Mouse (Mus musculus) kidney, embryonic 14.5 days (tissue): Measurements from ENCODE around the gene Aim2. TPM values are rescaled to one million over a fixed set of nuclear protein-coding genes. Genes with fewer than 3 reads are reported as not detected.

Experiments used
- ATAC-seq: fragments of 200-750 bp; cut with Nextera tagmentation; 2 replicates; pipeline ENCODE4 v1.8.0; 2017; ENCODE audit warnings: moderate number of reproducible peaks, mild to moderate bottlenecking, moderate TSS enrichment, moderate library complexity; ENCODE audit not compliant: low FRiP score, low TSS enrichment
- H3K27ac ChIP-seq: fragments of 300-500 bp; sonication (generic); 2 replicates; pipeline ENCODE4 v1.5.1; 2014; ENCODE audit warnings: low read depth, mild to moderate bottlenecking, low read length, moderate library complexity, mixed read lengths
- H3K27me3 ChIP-seq: fragments of 300-500 bp; sonication (generic); 2 replicates; pipeline ENCODE4 v1.6.1; 2014; ENCODE audit warnings: mild to moderate bottlenecking, low read length; ENCODE audit not compliant: control insufficient read depth, insufficient read depth
- H3K36me3 ChIP-seq: fragments of 300-500 bp; sonication (generic); 2 replicates; pipeline ENCODE4 v1.6.1; 2014; ENCODE audit warnings: low read length, mixed read lengths; ENCODE audit not compliant: control insufficient read depth, insufficient read depth
- H3K4me1 ChIP-seq: fragments of 300-500 bp; sonication (generic); 2 replicates; pipeline ENCODE4 v1.6.1; 2014; ENCODE audit warnings: low read length, mixed read lengths; ENCODE audit not compliant: control insufficient read depth, insufficient read depth
- H3K4me2 ChIP-seq: fragments of 300-500 bp; sonication (generic); replicated peaks from 2 replicates; pipeline ENCODE4 v1.6.1; 2014; ENCODE audit warnings: low read depth, mild to moderate bottlenecking, low read length
- H3K4me3 ChIP-seq: fragments of 300-500 bp; sonication (generic); 2 replicates; pipeline ENCODE4 v1.5.1; 2014; ENCODE audit warnings: mild to moderate bottlenecking, low read length
- H3K9ac ChIP-seq: fragments of 300-500 bp; sonication (generic); 2 replicates; pipeline ENCODE4 v1.6.1; 2014; ENCODE audit warnings: low read depth, mild to moderate bottlenecking, low read length, moderate library complexity
- H3K9me3 ChIP-seq: fragments of 300-500 bp; sonication (generic); 2 replicates; pipeline ENCODE4 v1.6.1; 2016; ENCODE audit warnings: low read length; ENCODE audit not compliant: control insufficient read depth
- WGBS: fragments of 180-500 bp; shearing (Covaris S2); extraction: QIAGEN DNeasy Blood & Tissue Kit; methylation state at CpG from one replicate; pipeline ENCODE4 v1.1.7; 2014; 5-methylcytosine and 5-hydroxymethylcytosine counted together
- polyA plus RNA-seq: library from polyadenylated mRNA; unstranded; fragments of >200 nt; fragmentation: Nextera tagmentation; extraction: Ambion mirVana; gene quantifications from 2 replicates; pipeline ENCODE4 v1.2.1, GENCODE M21; 2014

Aim2 gene
- polyA plus RNA-seq, 1 experiment from 2014 or later: 3.3 TPM

DNA sequence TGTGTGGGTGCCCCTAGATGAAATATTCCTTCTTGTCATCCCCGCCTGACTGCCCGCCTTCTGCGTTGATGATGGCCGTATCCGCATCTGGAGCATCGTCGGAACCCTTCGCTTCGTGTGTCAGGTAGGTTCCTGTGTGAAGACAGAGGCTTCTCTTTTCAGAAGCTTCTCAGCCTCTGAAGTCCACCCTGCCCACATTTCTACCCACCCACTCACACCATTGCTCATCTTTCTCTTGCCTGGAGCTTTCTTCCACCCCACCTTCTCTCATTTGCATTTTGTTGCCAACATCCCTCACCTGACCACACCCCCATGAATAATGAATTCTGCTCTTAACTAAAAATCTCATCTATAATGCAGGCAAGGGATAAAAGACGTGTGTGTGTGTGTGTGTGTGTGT lies 13.7 kb upstream of the Aim2 start:
- 89% methylated on average over 10 of the region's 10 CpGs for WGBS
- Histone ChIP-seq H3K9ac (no peak overlapping the region), H3K4me1 (no peaks in the 10 kb centered on the region; the same call in 1 of the 2 replicates), H3K4me2 (no peak overlapping the region), H3K27me3 (no peaks in the 10 kb centered on the region), H3K36me3 (no peaks in the 10 kb centered on the region), H3K4me3 (no peak overlapping the region), H3K27ac (no peak overlapping the region), H3K9me3 (no peaks in the 10 kb centered on the region)
- ATAC-seq: no peak

DNA sequence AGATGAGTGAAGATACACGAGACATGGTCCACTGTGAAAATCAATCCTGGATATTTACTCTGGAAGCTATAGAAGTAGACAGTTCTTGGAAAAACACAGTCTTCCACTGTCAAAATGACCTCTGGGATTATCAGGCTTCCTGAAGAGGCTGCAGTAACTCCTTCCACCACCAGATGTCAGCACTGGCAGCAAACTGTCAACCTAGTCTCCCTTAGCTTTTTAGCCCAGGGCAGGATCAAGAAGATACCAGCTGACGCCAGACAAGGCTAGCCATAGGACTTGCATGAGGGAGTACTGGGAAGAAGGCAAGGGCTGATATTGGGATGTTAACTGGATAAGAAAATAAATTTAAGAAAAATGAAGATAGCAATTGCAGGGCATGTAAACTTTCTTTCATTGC lies 11.1 kb upstream of the Aim2 start:
- Histone ChIP-seq H3K36me3 (no peaks in the 10 kb centered on the region), H3K9ac (no peak overlapping the region), H3K27me3 (no peaks in the 10 kb centered on the region), H3K9me3 (no peaks in the 10 kb centered on the region), H3K4me1 (no peaks in the 10 kb centered on the region; the same call in 1 of the 2 replicates), H3K4me3 (no peak overlapping the region), H3K27ac (no peak overlapping the region), H3K4me2 (no peak overlapping the region)
- WGBS: 10% methylated on average over 2 of the region's 2 CpGs
- ATAC-seq: peak; percentile 65; the same call in 1 of the 2 replicates

DNA sequence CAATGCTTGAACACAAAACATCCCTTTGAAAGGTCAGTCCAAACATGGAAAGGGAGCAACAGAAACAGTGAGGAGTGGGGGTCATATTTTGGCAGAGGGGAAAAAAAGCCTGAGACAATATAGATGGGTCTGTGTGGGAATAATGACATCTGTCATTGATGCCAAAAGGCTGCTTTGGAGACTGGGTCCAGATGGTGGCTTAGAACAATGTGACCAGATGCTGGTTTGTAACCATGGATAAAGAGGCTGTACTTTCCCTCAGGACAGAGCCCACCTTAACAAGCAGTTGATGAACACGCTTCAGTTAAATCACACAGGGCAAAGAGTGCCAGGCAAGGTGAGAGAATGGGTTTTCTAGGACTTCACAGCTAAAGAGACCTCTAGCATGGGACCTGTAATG lies 8.3 kb upstream of the Aim2 start:
- H3K9me3 ChIP-seq: no peaks in the 10 kb centered on the region
- H3K27me3 ChIP-seq: no peaks in the 10 kb centered on the region
- H3K27ac ChIP-seq: no peak overlapping the region
- no peak for ATAC-seq
- H3K4me2 ChIP-seq: no peak overlapping the region
- no peak overlapping the region for H3K9ac ChIP-seq
- H3K36me3 ChIP-seq: no peaks in the 10 kb centered on the region
- H3K4me1 ChIP-seq: no peaks in the 10 kb centered on the region
- no peak overlapping the region for H3K4me3 ChIP-seq
- WGBS: 78% methylated on average over 1 of the region's 1 CpGs

DNA sequence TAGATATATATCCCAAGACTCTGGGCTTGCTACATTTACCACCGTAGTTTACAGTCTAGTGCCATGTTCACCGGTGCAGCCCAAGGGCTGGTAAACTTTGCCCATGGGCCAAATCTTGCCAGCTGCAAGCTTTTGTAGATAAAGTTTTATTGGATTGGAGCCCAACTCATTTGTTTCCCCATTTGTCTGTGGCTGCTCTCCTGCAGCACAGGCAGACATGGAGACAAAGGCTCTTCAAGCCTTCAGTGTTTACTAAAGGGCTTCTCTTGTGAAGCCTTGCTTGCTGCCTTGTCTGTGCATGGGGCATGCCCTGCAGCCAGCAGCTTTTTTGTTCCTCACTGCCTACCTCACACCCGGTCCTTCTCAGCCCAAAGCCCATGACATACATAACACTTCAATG lies 6.7 kb upstream of the Aim2 start:
- H3K9me3 ChIP-seq: no peaks in the 10 kb centered on the region
- H3K9ac ChIP-seq: no peak overlapping the region
- WGBS: 78% methylated on average over 3 of the region's 3 CpGs
- H3K27ac ChIP-seq: no peak overlapping the region
- no peaks in the 10 kb centered on the region for H3K36me3 ChIP-seq
- no peak overlapping the region for H3K4me2 ChIP-seq
- no peak for ATAC-seq
- H3K27me3 ChIP-seq: no peaks in the 10 kb centered on the region
- H3K4me3 ChIP-seq: no peak overlapping the region
- no peaks in the 10 kb centered on the region for H3K4me1 ChIP-seq

DNA sequence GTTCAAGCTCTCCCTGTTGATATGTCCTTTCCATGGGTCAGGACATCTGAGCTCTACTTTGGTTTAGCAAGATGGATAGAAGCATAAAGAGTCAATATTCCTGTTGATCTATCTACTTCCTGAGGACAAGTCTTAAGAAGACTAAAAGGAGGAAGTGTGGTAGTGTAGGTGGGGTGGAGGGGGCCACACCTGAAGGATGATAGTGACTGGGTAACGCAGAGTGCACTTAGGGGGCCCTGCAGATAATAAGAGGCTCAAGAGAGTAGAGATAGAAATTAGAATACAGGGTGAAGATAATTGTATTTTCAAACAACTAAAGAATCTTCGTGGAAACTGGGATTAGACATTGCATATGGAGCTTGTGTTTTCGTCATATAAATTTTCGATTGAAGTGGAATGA lies 5.6 kb upstream of the Aim2 start:
- WGBS: 89% methylated on average over 4 of the region's 4 CpGs
- H3K4me1 ChIP-seq: no peaks in the 10 kb centered on the region
- H3K27me3 ChIP-seq: no peaks in the 10 kb centered on the region
- ATAC-seq: no peak
- no peak overlapping the region for H3K4me3 ChIP-seq
- no peak overlapping the region for H3K9ac ChIP-seq
- H3K27ac ChIP-seq: no peak overlapping the region
- H3K36me3 ChIP-seq: no peaks in the 10 kb centered on the region
- H3K4me2 ChIP-seq: no peak overlapping the region
- no peaks in the 10 kb centered on the region for H3K9me3 ChIP-seq

DNA sequence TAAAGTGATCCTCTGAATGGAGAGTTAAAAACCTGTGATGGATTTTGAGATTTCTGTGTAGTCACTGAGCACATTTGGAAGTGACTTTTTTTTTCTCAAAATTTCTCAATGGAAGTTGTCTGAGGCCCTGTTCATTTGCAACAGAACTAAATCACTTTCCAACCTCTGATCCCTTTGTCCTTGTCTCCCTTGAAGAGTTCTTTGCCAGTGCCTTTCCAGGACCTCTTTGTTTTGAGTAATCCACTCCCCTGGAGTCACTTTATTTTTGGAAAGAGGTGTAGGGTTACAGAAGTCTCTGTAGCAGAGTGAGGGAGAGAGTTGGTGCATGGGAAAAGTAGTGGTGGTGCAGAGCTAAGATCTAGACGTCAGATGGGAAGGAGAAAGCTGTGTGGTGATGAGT lies 2.2 kb upstream of the Aim2 start:
- H3K27ac ChIP-seq: no peak overlapping the region
- H3K36me3 ChIP-seq: no peaks in the 10 kb centered on the region
- H3K4me3 ChIP-seq: no peak overlapping the region
- ATAC-seq: peak; percentile 68
- H3K9me3 ChIP-seq: no peaks in the 10 kb centered on the region
- H3K27me3 ChIP-seq: no peaks in the 10 kb centered on the region
- H3K4me1 ChIP-seq: no peaks in the 10 kb centered on the region
- WGBS: 8% methylated on average over 1 of the region's 1 CpGs
- H3K4me2 ChIP-seq: no peak overlapping the region
- no peak overlapping the region for H3K9ac ChIP-seq

DNA sequence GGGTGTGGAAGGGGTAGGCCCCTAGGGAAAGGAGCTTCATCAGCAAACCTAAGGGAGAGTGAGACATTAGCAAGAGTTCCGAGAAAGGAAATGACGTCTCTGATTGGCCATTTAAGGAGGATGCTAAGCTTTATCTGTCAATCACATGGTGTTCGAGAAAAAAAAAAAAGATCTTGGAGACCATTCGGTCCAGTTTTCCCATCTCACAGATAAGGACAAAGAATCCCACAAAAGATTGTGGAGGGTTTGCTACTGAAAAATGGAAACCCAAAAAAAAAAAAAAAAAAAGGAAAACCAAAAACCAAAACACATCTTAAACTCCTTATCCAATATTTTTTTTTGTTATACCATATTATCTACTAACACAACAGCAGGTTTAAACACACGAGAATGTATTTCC lies 1.5 kb upstream of the Aim2 start:
- no peak for ATAC-seq
- Histone ChIP-seq H3K27ac (no peak overlapping the region), H3K27me3 (no peaks in the 10 kb centered on the region), H3K9me3 (no peaks in the 10 kb centered on the region), H3K4me2 (no peak overlapping the region), H3K4me3 (no peak overlapping the region), H3K9ac (no peak overlapping the region), H3K36me3 (no peaks in the 10 kb centered on the region), H3K4me1 (no peaks in the 10 kb centered on the region)
- WGBS: 70% methylated on average over 5 of the region's 5 CpGs

DNA sequence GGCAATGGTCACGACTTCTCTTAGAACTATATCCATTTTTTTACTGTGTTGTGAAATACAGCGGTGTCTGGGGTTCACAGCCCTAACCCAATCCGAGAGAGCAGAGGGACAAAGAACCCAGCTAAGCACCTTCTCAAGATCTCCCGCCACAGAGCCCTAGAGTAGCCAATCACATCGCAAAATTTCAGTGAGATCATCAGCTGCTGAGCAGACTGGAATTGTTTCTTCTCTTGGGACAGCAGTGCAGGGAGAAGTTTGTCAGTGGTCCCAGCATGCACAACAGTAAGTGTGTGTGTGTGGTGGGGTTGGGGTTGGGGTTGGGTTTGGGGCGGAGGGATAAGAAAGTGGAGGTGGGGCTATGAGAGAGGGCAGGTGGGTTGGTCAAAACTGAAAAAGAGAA lies 733 bp upstream of the Aim2 start:
- WGBS: 1% methylated on average over 6 of the region's 6 CpGs
- Histone ChIP-seq H3K9ac (0 out of 2 replicates have a peak overlapping the region, but pooled peaks have one; percentile 12), H3K27ac (no peak overlapping the region), H3K4me2 (peak overlapping the region; percentile 38), H3K4me3 (peak overlapping the region; percentile 19), H3K9me3 (no peaks in the 10 kb centered on the region), H3K4me1 (no peaks in the 10 kb centered on the region), H3K36me3 (no peaks in the 10 kb centered on the region), H3K27me3 (no peaks in the 10 kb centered on the region)
- ATAC-seq: peak; percentile 92

DNA sequence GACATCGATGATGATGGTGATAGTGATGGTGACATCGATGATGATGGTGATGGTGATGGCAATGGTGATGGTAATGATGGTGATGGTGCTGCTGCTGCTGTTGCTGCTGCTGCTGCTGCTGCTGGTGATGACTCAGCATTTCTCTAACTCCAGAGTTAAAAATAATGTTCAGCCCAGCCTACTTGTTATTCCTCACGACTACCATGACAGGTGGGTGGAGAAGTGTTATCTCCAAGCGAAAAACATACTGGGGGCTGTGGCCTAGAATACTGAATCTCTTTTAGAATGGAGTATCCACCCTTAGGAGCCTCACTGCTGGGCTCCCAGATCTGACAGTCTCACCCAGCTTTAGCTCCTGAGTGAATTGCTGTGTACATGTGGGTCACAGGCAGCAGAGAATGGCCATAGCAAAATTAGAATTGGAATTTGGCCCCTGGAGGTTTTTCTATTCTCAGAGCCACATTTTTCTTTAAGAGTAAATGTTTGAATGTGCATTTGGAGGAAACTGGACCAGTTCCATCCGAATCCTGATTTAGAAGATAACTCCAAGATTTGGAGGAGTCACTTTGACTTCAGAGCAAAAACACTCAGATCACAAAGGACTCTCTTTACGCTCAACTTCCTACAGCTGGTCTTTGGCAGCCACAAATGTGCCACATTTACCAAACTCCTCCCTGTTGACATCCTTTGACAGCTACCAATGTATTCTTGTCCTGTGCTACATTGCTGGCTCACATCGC lies 4.6 kb downstream of the Aim2 start:
- no peak for ATAC-seq
- no peaks in the 10 kb centered on the region for H3K4me1 ChIP-seq
- no peak overlapping the region for H3K4me3 ChIP-seq
- H3K27ac ChIP-seq: no peak overlapping the region
- H3K9me3 ChIP-seq: no peaks in the 10 kb centered on the region
- H3K4me2 ChIP-seq: no peak overlapping the region
- H3K9ac ChIP-seq: no peak overlapping the region
- H3K36me3 ChIP-seq: no peaks in the 10 kb centered on the region
- H3K27me3 ChIP-seq: no peaks in the 10 kb centered on the region
- WGBS: 84% methylated on average over 7 of the region's 7 CpGs
